Mouse (Mus musculus) thymus, adult 2 months (tissue): ENCODE results near the gene Olfr1307.

ENCODE experiments used
- CTCF ChIP-seq: fragments of 200-500 bp; IDR thresholded peaks from 2 replicates; pipeline ENCODE4 v1.5.1; 2012; ENCODE audit warnings: mild to moderate bottlenecking, control low read depth, low read length, moderate library complexity, borderline replicate concordance; ENCODE audit not compliant: control insufficient read depth, poor library complexity, insufficient read depth; ENCODE audit errors: extremely low read depth
- POLR2A ChIP-seq: fragments of 200-500 bp; IDR thresholded peaks from 2 replicates; pipeline ENCODE4 v1.6.1; 2012; ENCODE audit warnings: mild to moderate bottlenecking, low read length, control low read depth, moderate library complexity; ENCODE audit not compliant: control insufficient read depth, poor library complexity, insufficient read depth; ENCODE audit errors: extremely low read depth

- TF ChIP-seq CTCF (no peak), POLR2A (no peak)
These were observed 33.1 kb downstream of the Olfr1307 start, which contains the start of gene Olfr1306 for GRCm38 (mm10) chr2:111916171-111916570.
